Mouse (Mus musculus): ENCODE measurements around the gene Bzw2.
"Not testable (repeated sequence)": the region's sequence is repeated elsewhere in the genome, so short reads cannot be mapped to it uniquely, and the experiment has no call there.

Gene Bzw2

GRCm38 (mm10) chr12:36157638-36158308 lies at the start of gene Bzw2:
TSS of gene Bzw2 (minus strand) at chr12:36158080.
- DNase-seq = peak; percentile 55 to 61

- DNase-seq = peak; percentile 19 to 23
Observed at GRCm38 (mm10) chr12:36207072-36207799, 49.4 kb upstream of the Bzw2 start.

- not testable (repeated sequence) for DNase-seq
Observed at GRCm38 (mm10) chr12:36205579-36206119, 47.8 kb upstream of the Bzw2 start.

- DNase-seq = no peak
Observed at GRCm38 (mm10) chr12:36194976-36195375, 37.1 kb upstream of the Bzw2 start.

- no peak for DNase-seq
Observed at GRCm38 (mm10) chr12:36190343-36190742, 32.5 kb upstream of the Bzw2 start.

GRCm38 (mm10) chr12:36189610-36190009 lies 31.7 kb upstream of the Bzw2 start:
- no peak for DNase-seq

GRCm38 (mm10) chr12:36187081-36187480 lies 29.2 kb upstream of the Bzw2 start:
- no peak for DNase-seq

- no peak for DNase-seq
Observed at GRCm38 (mm10) chr12:36182570-36182969, 24.7 kb upstream of the Bzw2 start.

GRCm38 (mm10) chr12:36177227-36177626 lies 19.3 kb upstream of the Bzw2 start:
- DNase-seq = no peak

GRCm38 (mm10) chr12:36165299-36165698 lies 7.4 kb upstream of the Bzw2 start:
- DNase-seq = no peak

GRCm38 (mm10) chr12:36164126-36164791 lies 6.4 kb upstream of the Bzw2 start:
- no peak for DNase-seq

- DNase-seq = peak; percentile 39 to 60
Observed at GRCm38 (mm10) chr12:36157304-36157637, 609 bp downstream of the Bzw2 start.

GRCm38 (mm10) chr12:36156637-36157303 lies 1.1 kb downstream of the Bzw2 start, which contains the start of gene Ankmy2:
TSS of gene Ankmy2 (plus strand) at chr12:36157114.
- peak; percentile 87 to 93 for DNase-seq

GRCm38 (mm10) chr12:36156101-36156636 lies 1.7 kb downstream of the Bzw2 start:
- no peak for DNase-seq

- DNase-seq = peak; percentile 45 to 53
Observed at GRCm38 (mm10) chr12:36155141-36155641, 2.7 kb downstream of the Bzw2 start.

GRCm38 (mm10) chr12:36150737-36151136 lies 7.1 kb downstream of the Bzw2 start:
- DNase-seq = no peak

GRCm38 (mm10) chr12:36150265-36150664 lies 7.6 kb downstream of the Bzw2 start:
- DNase-seq = peak; percentile 59 to 70

GRCm38 (mm10) chr12:36146230-36147011 lies 11.5 kb downstream of the Bzw2 start:
- no peak for DNase-seq

GRCm38 (mm10) chr12:36140401-36140800 lies 17.5 kb downstream of the Bzw2 start:
- peak in 1 of 2 experiments; percentile 28 for DNase-seq

GRCm38 (mm10) chr12:36137192-36137591 lies 20.7 kb downstream of the Bzw2 start:
- no peak for DNase-seq

- DNase-seq = no peak
Observed at GRCm38 (mm10) chr12:36136285-36136684, 21.6 kb downstream of the Bzw2 start.

GRCm38 (mm10) chr12:36135409-36135808 lies 22.5 kb downstream of the Bzw2 start:
- DNase-seq = no peak
